Mouse (Mus musculus) liver, postnatal 0 days (tissue): ENCODE data around the gene Rab21.

ENCODE experiments used
- CTCF ChIP-seq: sonication (generic); IDR thresholded peaks from 2 replicates; pipeline ENCODE4 v1.5.1; 2016; ENCODE audit warnings: antibody characterized with exemption, low read depth
- EP300 ChIP-seq: IDR thresholded peaks from 2 replicates; pipeline ENCODE4 v1.6.1; 2016; ENCODE audit warnings: antibody characterized with exemption, low read depth, mild to moderate bottlenecking

DNA sequence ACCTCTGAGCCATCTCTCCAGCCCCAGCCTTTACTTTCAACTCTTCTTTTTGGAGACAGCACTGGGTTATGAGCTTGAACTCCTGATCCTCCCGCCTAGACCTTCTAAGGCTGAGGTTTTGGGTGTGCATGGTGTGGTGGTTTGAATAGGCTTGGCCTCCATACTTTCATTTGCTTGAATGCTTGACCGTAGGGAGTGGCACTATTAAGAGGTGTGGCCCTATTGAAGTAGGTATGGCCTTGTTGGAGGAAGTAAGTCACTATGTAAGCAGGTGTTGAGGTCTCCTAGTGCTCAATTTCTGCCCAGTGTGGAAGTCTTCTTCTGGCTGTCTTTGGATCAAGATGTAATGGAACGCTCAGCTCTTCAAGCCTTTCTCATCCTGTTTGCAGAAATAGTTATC, 54.0 kb downstream of the Rab21 start:
- TF ChIP-seq EP300 (no peak), CTCF (no peak)
